Mouse (Mus musculus): ENCODE data around the gene Gmppa. TPM values are rescaled to one million over a fixed set of nuclear protein-coding genes. Genes with fewer than 3 reads are reported as not detected.

The Gmppa gene
- polyA plus RNA-seq, 1 experiment from 2014 or later, result 98.9 TPM

- 87% methylated on average over 3 of the region's 3 CpGs for WGBS
- peaks cover 13% of the 10 kb centered on the region; the same call in 1 of the 2 replicates for H3K36me3 ChIP-seq
- H3K4me3 ChIP-seq (replicated peaks), result no peak overlapping the region
- H3K9ac ChIP-seq, result no peak overlapping the region
- no peak overlapping the region for H3K4me2 ChIP-seq (replicated peaks)
- no peaks in the 10 kb centered on the region for H3K27me3 ChIP-seq (replicated peaks)
- H3K27ac ChIP-seq, result no peak overlapping the region
- ATAC-seq, result no peak
- H3K9me3 ChIP-seq, result no peaks in the 10 kb centered on the region
- peaks cover 1% of the 10 kb centered on the region; the same call in 1 of the 2 replicates for H3K4me1 ChIP-seq (replicated peaks)
Measured at GRCm38 (mm10) chr1:75405547-75405946, 30.2 kb upstream of the Gmppa start.

- peaks cover 13% of the 10 kb centered on the region; the same call in 1 of the 2 replicates for H3K36me3 ChIP-seq
- no peaks in the 10 kb centered on the region for H3K9me3 ChIP-seq
- ATAC-seq, result no peak
- 95% methylated on average over 15 of the region's 15 CpGs for WGBS
- H3K9ac ChIP-seq, result no peak overlapping the region
- H3K27ac ChIP-seq, result no peak overlapping the region
- H3K4me3 ChIP-seq (replicated peaks), result no peak overlapping the region
- no peaks in the 10 kb centered on the region for H3K4me1 ChIP-seq (replicated peaks)
- H3K27me3 ChIP-seq (replicated peaks), result no peaks in the 10 kb centered on the region
- no peak overlapping the region for H3K4me2 ChIP-seq (replicated peaks)
Measured at GRCm38 (mm10) chr1:75406173-75406572, 29.6 kb upstream of the Gmppa start.

- Histone ChIP-seq H3K36me3 (peaks cover 12% of the 10 kb centered on the region; the same call in 1 of the 2 replicates), H3K4me1 (replicated peaks) (no peaks in the 10 kb centered on the region), H3K9ac (no peak overlapping the region), H3K27ac (no peak overlapping the region), H3K4me3 (replicated peaks) (no peak overlapping the region), H3K27me3 (replicated peaks) (no peaks in the 10 kb centered on the region), H3K4me2 (replicated peaks) (no peak overlapping the region), H3K9me3 (no peaks in the 10 kb centered on the region)
- 92% methylated on average over 9 of the region's 9 CpGs for WGBS
- no peak for ATAC-seq
Measured at GRCm38 (mm10) chr1:75407056-75407455, 28.7 kb upstream of the Gmppa start.

GRCm38 (mm10) chr1:75408210-75408609, 27.5 kb upstream of the Gmppa start:
- 82% methylated on average over 4 of the region's 4 CpGs for WGBS
- H3K9ac ChIP-seq, result no peak overlapping the region
- no peaks in the 10 kb centered on the region for H3K4me1 ChIP-seq (replicated peaks)
- no peak overlapping the region for H3K4me2 ChIP-seq (replicated peaks)
- H3K9me3 ChIP-seq, result no peaks in the 10 kb centered on the region
- H3K27me3 ChIP-seq (replicated peaks), result no peaks in the 10 kb centered on the region
- H3K27ac ChIP-seq, result no peak overlapping the region
- no peak overlapping the region for H3K4me3 ChIP-seq (replicated peaks)
- no peak for ATAC-seq
- peaks cover 6% of the 10 kb centered on the region; the same call in 1 of the 2 replicates for H3K36me3 ChIP-seq

GRCm38 (mm10) chr1:75409950-75410349, 25.8 kb upstream of the Gmppa start:
- H3K9me3 ChIP-seq, result no peaks in the 10 kb centered on the region
- no peak for ATAC-seq
- no peaks in the 10 kb centered on the region for H3K27me3 ChIP-seq (replicated peaks)
- no peak overlapping the region for H3K4me3 ChIP-seq (replicated peaks)
- H3K27ac ChIP-seq, result no peak overlapping the region
- H3K9ac ChIP-seq, result no peak overlapping the region
- 89% methylated on average over 7 of the region's 7 CpGs for WGBS
- 0 out of 2 replicates have a peak, but pooled peaks cover under 1% of the 10 kb centered on the region for H3K36me3 ChIP-seq
- no peaks in the 10 kb centered on the region for H3K4me1 ChIP-seq (replicated peaks)
- H3K4me2 ChIP-seq (replicated peaks), result no peak overlapping the region

- Histone ChIP-seq H3K9ac (no peak overlapping the region), H3K27me3 (replicated peaks) (no peaks in the 10 kb centered on the region), H3K4me3 (replicated peaks) (no peak overlapping the region), H3K36me3 (no peaks in the 10 kb centered on the region), H3K9me3 (no peaks in the 10 kb centered on the region), H3K27ac (no peak overlapping the region), H3K4me1 (replicated peaks) (no peaks in the 10 kb centered on the region), H3K4me2 (replicated peaks) (no peak overlapping the region)
- ATAC-seq, result no peak
- WGBS, result 91% methylated on average over 3 of the region's 3 CpGs
Measured at GRCm38 (mm10) chr1:75412196-75412595, 23.5 kb upstream of the Gmppa start.

- Histone ChIP-seq H3K27me3 (replicated peaks) (no peaks in the 10 kb centered on the region), H3K4me2 (replicated peaks) (no peak overlapping the region), H3K4me1 (replicated peaks) (no peaks in the 10 kb centered on the region), H3K4me3 (replicated peaks) (no peak overlapping the region), H3K9ac (no peak overlapping the region), H3K9me3 (no peaks in the 10 kb centered on the region), H3K36me3 (no peaks in the 10 kb centered on the region), H3K27ac (no peak overlapping the region)
- peak; percentile 53; the same call in 1 of the 2 replicates for ATAC-seq
- 69% methylated on average over 3 of the region's 3 CpGs for WGBS
Measured at GRCm38 (mm10) chr1:75413749-75414148, 22.0 kb upstream of the Gmppa start.

- Histone ChIP-seq H3K4me1 (replicated peaks) (peaks cover 16% of the 10 kb centered on the region), H3K36me3 (no peaks in the 10 kb centered on the region), H3K4me3 (replicated peaks) (0 out of 2 replicates have a peak overlapping the region, but pooled peaks have one; percentile 33), H3K4me2 (replicated peaks) (peak overlapping the region; percentile 70; the same call in 1 of the 2 replicates), H3K27ac (no peak overlapping the region), H3K9me3 (no peaks in the 10 kb centered on the region), H3K27me3 (replicated peaks) (peaks cover 40% of the 10 kb centered on the region), H3K9ac (no peak overlapping the region)
- no peak for ATAC-seq
- whole genome bisulfite sequencing, result 33% methylated on average over 20 of the region's 20 CpGs
Measured at GRCm38 (mm10) chr1:75421794-75422193, 13.9 kb upstream of the Gmppa start.

- peak overlapping the region; percentile 17 for H3K9ac ChIP-seq
- peaks cover 16% of the 10 kb centered on the region for H3K4me1 ChIP-seq (replicated peaks)
- no peaks in the 10 kb centered on the region for H3K9me3 ChIP-seq
- H3K36me3 ChIP-seq, result no peaks in the 10 kb centered on the region
- 16% methylated on average over 32 of the region's 32 CpGs for WGBS
- H3K4me3 ChIP-seq (replicated peaks), result peak overlapping the region; percentile 33
- peaks cover 40% of the 10 kb centered on the region for H3K27me3 ChIP-seq (replicated peaks)
- no peak overlapping the region for H3K27ac ChIP-seq
- 0 out of 2 replicates have a peak, but pooled peaks have one; percentile 11 for ATAC-seq
- H3K4me2 ChIP-seq (replicated peaks), result peak overlapping the region; percentile 70
Measured at GRCm38 (mm10) chr1:75422216-75422822, 13.4 kb upstream of the Gmppa start.

GRCm38 (mm10) chr1:75422823-75423471, 12.8 kb upstream of the Gmppa start:
- Histone ChIP-seq H3K27me3 (replicated peaks) (peaks cover 40% of the 10 kb centered on the region), H3K27ac (no peak overlapping the region), H3K4me2 (replicated peaks) (peak overlapping the region; percentile 70), H3K9me3 (no peaks in the 10 kb centered on the region), H3K9ac (peak overlapping the region; percentile 17), H3K4me1 (replicated peaks) (peaks cover 16% of the 10 kb centered on the region), H3K36me3 (no peaks in the 10 kb centered on the region), H3K4me3 (replicated peaks) (peak overlapping the region; percentile 33)
- WGBS, result 3% methylated on average over 71 of the region's 71 CpGs
- peak; percentile 50 for ATAC-seq

- Histone ChIP-seq H3K36me3 (no peaks in the 10 kb centered on the region), H3K27ac (no peak overlapping the region), H3K4me3 (replicated peaks) (no peak overlapping the region), H3K4me1 (replicated peaks) (peaks cover 16% of the 10 kb centered on the region), H3K27me3 (replicated peaks) (peaks cover 40% of the 10 kb centered on the region), H3K4me2 (replicated peaks) (no peak overlapping the region), H3K9me3 (no peaks in the 10 kb centered on the region), H3K9ac (no peak overlapping the region)
- WGBS, result 83% methylated on average over 11 of the region's 11 CpGs
- no peak for ATAC-seq
Measured at GRCm38 (mm10) chr1:75423780-75424390, 11.8 kb upstream of the Gmppa start.

- no peak for ATAC-seq
- H3K9me3 ChIP-seq, result no peaks in the 10 kb centered on the region
- WGBS, result 31% methylated on average over 10 of the region's 10 CpGs
- peaks cover 34% of the 10 kb centered on the region for H3K27me3 ChIP-seq (replicated peaks)
- H3K27ac ChIP-seq, result no peak overlapping the region
- no peak overlapping the region for H3K9ac ChIP-seq
- no peak overlapping the region for H3K4me2 ChIP-seq (replicated peaks)
- H3K36me3 ChIP-seq, result no peaks in the 10 kb centered on the region
- H3K4me1 ChIP-seq (replicated peaks), result peaks cover 16% of the 10 kb centered on the region
- no peak overlapping the region for H3K4me3 ChIP-seq (replicated peaks)
Measured at GRCm38 (mm10) chr1:75425796-75426471, 9.8 kb upstream of the Gmppa start.
